Mouse (Mus musculus): ENCODE results near the gene Fam163b.
A peak's percentile ranks its signal among the peaks of the same experiment; 100 is the strongest.

The Fam163b gene

GRCm38 (mm10) chr2:27087581-27087980 lies 54.7 kb downstream of the Fam163b start:
- DNase-seq (ENCODE audit: low spot score in 2 of 2) = no peak

- DNase-seq (ENCODE audit: low spot score in 2 of 2) = no peak
Measured at GRCm38 (mm10) chr2:27086483-27087010, 55.7 kb downstream of the Fam163b start.

DNA sequence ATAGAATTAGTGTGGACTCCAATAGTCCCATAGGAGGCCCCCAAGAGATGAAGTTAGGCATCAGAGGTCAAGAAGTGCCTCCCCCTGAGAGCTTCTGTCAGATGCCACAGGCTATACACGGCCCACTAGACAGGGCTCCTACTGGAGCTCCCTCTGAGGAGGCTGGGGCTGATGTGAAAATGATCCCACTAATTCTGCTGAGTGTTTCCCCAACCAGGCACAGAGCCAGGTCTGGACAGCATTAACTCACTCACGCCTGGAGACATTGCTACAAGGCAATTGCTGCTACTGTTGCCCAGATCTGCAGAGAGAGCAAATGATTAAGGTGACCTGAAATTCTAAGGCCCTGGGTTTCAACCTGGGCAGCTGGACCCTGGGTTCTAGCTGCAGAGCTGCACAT lies 56.5 kb downstream of the Fam163b start:
- DNase-seq (ENCODE audit: low spot score in 2 of 2) = no peak

GRCm38 (mm10) chr2:27084963-27085362 lies 57.3 kb downstream of the Fam163b start:
- no peak for DNase-seq (ENCODE audit: low spot score in 2 of 2)

- no peak for DNase-seq (ENCODE audit: low spot score in 2 of 2)
Measured at GRCm38 (mm10) chr2:27083761-27084475, 58.4 kb downstream of the Fam163b start.

DNA sequence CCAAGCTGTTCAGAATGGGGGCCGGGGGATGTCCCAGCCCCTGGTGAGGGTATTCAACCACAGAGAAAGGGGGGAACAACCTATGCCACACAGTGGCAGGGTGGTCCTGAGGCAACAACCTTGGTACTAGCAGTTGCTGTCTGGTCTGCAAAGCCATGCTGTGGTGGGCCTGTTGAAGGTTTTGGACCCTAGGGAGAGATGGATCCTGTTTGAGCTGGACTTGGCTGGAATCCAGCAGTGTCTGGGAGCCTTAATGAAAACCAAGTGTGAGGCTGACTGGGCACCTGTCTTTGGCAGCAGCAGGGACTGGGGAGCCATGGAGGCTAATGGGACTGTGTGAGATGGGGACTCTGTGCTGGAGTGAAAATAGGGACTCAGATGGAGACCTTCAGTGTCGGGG lies 62.6 kb downstream of the Fam163b start:
- no peak for DNase-seq (ENCODE audit: low spot score in 2 of 2)

DNA sequence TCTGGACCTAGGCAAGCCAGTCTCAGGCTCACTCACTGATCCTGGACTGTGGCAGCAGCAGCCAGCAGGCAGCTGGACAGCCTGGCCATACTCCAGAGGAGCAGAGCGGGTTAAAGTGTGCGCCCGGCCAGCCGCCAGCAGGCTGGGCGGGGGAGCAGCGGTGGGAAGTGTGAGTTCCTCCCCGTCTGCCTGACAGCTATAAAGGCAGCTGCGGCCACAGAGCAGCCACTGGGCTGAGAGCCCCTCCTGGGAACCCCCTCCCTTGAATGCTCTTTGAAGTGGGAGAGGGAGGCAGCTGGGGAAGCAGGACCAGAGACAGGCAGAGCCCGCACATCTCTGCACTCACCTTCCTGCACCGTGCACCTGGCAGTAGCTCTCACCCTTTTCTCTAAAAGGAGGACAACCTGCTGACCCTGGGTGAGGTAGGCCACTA lies 63.1 kb downstream of the Fam163b start, which contains the start of gene Adamtsl2:
Gene Adamtsl2, plus strand, starts transcription at position 228 of the 433 bp plus-strand sequence.
- DNase-seq (ENCODE audit: low spot score in 2 of 2) = peak; percentile 54 to 61

- peak; percentile 31 to 46 for DNase-seq (ENCODE audit: low spot score in 2 of 2)
Measured at GRCm38 (mm10) chr2:27078312-27078711, 64.0 kb downstream of the Fam163b start.

DNA sequence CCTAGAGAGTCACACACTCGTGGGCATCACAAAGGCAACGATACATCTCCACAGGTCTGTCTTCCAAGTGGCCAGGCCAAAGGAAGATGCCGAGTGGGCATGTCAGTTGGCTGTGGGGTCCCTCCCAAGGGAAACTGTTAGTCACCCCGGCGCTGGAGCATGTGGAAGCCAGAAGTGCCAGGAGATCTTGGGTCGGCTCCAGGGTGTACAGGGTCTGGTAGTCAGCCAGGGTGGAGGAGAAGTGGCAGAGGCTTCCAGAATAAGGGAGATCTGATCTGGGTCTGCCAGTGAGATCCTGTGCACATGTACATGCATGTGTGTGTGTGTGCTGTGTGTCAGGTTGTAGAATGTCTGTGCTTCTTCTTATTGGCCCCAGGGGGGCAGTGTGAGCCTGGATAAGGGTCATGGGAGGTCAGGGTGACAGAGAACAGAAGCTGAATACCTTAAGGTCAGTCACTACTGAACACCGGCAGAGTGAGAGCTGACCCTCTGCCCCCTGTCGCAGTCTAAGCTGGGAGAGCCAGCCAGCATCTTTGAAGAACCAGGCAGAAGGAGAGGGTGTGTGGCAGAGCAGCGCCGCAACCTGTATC lies 64.5 kb downstream of the Fam163b start:
- peak; percentile 26 to 33 for DNase-seq (ENCODE audit: low spot score in 2 of 2)

- peak; percentile 24 to 46 for DNase-seq (ENCODE audit: low spot score in 2 of 2)
Measured at GRCm38 (mm10) chr2:27075485-27075884, 66.8 kb downstream of the Fam163b start.

- no peak for DNase-seq (ENCODE audit: low spot score in 2 of 2)
Measured at GRCm38 (mm10) chr2:27074804-27075203, 67.5 kb downstream of the Fam163b start.

DNA sequence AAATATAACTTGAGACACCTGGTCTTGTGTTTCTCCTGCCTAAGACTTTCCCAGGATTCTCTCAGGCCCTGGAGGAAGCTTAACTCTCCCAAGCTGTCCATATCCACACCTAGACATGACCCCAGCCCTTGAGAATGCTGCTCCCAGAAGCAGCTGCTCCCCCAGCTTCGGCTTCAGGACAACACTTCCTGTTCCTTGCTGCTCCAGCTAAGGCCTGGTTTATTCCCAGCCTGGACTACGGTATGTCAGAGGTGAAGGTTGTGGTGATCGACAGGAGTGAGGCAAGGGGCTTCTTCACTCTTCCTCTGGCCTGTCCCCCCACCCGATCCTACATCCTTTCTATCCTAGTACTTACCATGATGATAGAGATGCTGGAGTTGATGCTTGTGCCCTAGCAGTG lies 68.9 kb downstream of the Fam163b start:
- DNase-seq (ENCODE audit: low spot score in 2 of 2) = no peak

DNA sequence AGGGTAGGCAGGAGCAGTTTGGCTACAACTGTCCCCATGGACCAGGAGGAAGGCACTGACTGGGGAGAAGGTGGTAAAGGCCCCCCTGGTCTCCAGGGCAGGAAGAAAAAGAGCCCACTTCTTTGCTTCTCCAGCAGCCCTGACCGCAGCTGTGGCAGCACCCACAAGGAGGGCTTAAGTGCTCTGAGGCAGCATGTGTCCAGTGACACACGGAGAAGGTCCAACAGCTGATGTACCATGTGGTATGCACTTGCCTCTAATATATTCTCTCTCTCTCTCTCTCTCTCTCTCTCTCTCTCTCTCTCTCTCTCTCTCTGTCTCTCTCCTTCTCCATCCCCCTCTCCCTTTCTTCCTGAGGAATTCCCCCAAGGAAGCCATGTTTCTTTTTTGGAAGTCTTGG lies 70.3 kb downstream of the Fam163b start, which contains the start of gene Mymk:
Gene Mymk, minus strand, starts transcription at position 202 of the 400 bp plus-strand sequence.
- no peak for DNase-seq (ENCODE audit: low spot score in 2 of 2)

DNA sequence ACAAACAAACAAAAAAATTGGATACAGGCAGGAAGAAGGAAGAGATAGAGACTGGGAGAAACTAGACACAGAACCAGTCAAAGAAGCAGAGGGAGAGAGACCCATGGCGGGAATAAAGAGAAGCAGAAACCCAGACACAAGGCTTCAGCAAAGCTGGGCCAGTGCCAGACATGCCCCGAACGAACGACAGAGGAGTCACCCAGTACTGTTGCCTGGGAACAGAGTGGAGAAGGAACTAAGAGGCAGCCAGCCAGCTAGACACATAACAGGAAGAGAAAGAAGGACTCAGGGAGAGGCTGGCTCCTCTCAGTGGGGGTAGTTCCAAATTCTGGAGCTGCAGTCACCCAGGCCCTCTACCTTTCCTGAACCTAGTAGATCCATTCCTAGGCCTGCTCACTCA lies 71.2 kb downstream of the Fam163b start:
- DNase-seq (ENCODE audit: low spot score in 2 of 2) = no peak

DNA sequence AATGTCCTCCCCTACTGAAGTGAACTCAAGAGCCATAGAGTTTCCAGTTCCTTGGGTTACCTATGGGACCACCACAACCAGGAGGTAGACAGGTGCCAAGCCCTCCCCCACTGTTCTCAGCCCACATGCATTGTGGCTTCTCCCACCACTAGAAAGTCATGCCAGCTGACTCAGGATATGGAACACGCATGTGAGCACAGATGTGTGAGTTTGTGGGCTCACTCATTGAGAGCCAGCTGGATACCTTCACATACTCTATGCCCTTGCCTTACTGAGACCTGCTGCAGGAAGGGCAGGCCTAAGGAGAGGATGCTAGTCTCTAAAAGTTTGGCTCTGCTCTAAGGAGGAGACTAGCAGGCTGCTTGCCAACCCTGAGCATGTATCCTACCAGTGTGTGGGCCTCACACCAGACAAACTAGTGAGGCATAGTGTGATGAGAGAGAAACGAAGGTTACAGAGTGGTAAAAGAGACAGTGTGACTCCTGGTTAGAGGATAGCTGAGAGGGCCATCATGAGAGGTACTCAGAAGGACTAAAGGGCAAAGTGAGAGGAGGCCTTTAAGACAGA lies 72.0 kb downstream of the Fam163b start:
- no peak for DNase-seq (ENCODE audit: low spot score in 2 of 2)

DNA sequence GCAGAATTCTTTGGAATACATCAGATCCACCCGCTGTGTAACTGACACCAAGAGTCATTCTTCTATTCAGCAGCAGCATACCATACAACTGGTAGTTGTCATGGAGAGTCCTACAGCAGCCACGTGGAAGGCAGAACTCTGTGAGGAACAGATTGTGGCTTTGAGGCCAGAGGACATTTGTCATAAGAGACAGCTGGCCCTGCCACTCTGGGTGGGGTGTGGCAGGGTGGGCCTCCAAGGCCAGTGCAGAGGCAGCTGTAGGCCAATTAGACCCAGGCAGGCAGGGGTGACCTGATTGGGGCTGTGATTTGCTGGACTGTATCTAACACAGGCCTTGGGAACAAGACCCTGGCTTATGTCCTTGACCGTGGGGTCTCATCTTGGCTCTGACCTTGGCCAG lies 72.6 kb downstream of the Fam163b start:
- DNase-seq (ENCODE audit: low spot score in 2 of 2) = no peak

DNA sequence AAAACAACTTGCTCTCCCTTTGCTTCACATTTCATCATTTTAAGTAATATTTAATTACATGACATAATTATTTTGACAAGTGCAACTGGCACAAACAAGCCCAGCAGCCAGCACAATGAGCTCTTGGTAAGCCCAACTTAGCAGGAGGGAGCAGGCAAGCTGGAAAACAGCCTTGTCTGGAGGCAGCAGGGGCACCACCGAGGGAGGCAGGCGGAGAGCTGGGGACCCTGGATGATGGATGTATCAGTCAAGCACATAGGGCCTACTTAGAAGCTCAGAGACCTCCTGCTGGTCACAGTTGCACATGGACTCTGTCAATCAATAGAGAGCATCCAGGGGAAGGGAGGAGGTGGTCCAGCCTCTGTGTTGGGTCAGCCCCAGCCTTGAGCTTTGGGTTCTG lies 74.3 kb downstream of the Fam163b start:
- no peak for DNase-seq (ENCODE audit: low spot score in 2 of 2)

DNA sequence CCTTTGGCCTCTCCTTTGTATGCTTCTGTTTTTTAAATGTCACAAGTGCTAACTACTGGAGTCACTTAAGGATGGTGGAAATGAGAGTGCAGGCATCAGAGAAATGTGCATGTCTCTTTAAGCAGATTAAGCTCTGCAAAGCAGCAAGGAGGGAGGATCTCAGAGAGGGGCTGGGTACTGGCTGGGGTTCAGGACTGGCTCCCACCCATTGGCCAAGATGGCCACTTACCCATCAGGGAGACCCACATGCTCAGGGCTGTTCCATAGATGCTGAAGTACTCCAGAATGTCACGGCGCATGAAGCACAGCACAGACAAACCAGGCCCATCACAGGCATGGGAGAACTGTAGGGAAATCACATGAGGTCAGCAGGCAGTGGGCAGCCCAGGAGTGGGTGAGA lies 75.2 kb downstream of the Fam163b start:
- no peak for DNase-seq (ENCODE audit: low spot score in 2 of 2)
